Mouse (Mus musculus): ENCODE results near the gene Ralgps1.

DNA sequence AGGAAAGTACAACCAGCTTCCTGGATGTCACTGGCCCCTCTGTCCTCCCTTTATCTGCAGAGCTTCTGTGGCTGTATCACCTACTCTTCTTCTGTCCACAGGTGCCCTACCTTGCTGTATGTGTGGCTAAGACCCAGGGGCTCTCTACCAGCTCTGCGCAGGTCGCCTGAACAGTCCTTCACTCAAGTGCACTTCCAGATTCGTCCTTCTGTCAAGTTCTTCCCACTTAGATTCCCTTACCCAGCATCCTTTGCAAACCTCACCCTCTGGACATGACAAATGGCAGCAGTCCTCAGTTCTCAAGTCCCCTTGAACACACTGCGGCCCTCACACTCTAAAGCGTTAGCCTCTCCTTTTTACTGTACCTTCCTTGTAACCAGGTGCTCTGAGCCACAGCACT, 89.5 kb downstream of the Ralgps1 start:
- TF ChIP-seq CTCF (IDR thresholded peaks at IDR 0.05; ENCODE audit: extremely low read depth, insufficient read depth, low read length) (no peak), POLR2A (IDR thresholded peaks at IDR 0.05; ENCODE audit: extremely low read depth, insufficient read depth, low read length) (no peak)
